Mouse (Mus musculus) skeletal muscle tissue, adult 2 months (tissue): ENCODE measurements around the gene Chrm4.
A peak's percentile ranks its signal among the peaks of the same experiment; 100 is the strongest.

Source experiments
- DNase-seq: peaks from one replicate; pipeline ENCODE4 v3.0.0-alpha.2; 2012; ENCODE audit warnings: low read depth, low spot score

Chrm4 gene

DNA sequence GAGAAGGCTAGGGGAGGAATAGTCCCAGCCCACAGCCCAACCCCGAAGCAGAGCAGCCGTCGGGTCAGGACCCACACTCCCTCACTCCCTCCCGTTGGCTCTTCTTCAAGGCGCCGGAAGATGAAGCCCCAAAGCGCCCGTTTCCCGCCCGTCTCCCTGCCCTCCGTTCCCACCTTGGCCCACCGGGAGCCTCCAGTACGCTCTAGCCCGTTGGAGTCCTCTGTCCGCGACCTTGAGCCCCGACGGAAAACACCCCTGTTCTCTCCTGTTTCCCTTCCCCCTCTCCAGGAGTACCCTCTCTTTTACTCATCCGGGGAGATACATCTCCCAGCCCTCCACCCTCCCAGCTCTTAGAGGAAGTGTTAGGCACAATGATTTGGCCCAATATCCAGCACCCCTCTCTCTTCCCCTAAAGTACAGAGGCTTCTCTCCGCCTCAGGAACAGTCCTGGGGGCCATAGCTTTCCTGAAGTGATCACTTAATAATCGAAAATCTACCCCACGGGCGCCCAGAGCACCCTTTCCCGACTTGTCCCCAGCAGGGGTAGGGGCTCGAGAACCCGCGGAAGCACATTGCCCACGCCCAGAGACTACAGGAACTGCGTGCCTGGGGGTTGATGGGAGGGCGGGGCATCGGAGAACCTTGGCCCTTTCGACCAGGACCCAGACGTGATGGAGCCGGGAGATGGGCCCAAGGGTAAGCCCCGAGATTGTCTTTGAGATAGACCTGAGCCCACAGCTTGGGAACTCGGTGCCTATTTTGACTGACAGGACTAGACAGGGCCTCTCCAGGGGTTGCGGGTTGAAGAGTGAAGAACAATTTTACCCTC lies 4.2 kb upstream of the Chrm4 start:
- DNase-seq, result no peak

DNA sequence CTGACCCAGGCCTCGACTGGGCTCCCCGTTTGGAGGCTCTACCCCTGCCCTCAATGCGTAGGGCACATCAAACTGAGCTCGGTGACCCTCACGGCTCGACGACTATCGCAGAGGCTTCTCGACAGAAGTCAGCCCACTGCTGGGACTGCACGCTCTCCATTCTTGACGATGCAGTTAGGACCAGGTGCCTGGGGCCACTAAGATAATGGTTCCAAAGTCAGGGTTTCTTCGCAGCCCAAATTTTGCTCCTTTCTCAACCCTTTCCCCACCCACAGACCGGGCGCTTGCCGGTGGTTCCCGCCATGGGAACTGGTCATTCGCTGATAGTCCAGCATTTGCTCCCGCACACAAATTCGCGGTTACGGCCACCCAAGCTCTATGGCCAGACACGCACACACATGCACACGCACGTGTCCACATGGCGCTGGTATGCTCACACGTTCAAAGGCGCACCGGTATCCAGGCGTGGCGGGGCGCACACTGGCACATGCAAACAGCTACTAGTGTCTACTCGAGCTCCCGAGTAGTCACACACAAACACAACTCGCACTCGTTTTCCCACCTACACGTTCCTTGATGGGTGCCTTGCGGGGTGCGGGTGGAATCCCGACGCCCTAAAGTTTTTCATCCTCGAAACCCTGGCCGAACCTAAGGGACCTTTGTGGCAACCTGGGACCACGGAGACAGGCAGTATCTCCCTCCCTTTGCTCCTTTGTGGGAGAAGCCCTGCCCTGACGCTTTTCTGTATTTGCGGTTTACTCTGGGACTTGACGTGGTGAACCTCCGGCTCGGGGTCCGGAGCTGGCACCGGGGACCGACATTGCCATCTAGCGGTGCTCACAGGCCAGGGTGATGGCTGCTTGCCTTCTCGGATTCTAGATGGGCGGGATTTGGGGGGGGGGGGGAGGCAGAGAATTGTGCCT lies 3.4 kb upstream of the Chrm4 start:
- no peak for DNase-seq

DNA sequence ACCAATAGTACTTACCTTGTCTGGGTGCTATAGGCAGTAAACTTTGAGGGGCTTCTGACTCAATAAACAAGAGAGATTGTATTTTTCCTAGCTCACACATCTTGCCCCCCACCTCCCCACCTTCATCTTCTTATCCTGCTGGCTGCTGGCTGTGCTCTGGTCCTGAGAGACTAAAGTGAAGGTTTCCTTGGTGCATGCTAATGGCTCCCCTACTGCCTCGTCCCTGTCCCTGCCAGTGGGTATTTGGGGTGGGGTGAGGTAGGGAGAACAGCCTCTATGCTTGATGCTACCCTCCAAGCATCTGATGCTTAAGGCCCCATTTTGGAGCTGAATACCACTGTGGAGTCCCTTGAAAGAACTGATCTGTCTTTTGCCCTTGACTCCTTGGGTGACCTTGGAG lies 2.3 kb upstream of the Chrm4 start:
- DNase-seq, result no peak

DNA sequence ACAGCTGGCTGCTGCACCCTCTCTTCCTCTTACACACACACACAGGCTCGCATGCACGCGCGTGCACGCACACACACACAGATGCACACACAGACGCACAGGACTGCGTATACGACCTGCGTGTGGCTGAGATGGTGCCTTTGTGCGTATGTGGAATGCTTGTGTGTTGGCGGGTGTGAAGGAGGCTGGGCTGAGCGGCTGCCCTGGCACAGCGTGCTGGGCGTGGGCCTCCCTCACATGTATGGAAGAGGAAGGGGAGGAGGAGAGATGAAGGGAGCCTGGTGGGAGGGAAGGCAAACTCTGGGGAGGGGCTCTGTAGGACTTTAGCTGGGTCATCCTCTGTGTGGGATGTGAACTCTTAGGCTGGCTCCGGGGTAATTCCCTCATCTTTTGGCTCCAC lies 1.6 kb upstream of the Chrm4 start:
- no peak for DNase-seq

DNA sequence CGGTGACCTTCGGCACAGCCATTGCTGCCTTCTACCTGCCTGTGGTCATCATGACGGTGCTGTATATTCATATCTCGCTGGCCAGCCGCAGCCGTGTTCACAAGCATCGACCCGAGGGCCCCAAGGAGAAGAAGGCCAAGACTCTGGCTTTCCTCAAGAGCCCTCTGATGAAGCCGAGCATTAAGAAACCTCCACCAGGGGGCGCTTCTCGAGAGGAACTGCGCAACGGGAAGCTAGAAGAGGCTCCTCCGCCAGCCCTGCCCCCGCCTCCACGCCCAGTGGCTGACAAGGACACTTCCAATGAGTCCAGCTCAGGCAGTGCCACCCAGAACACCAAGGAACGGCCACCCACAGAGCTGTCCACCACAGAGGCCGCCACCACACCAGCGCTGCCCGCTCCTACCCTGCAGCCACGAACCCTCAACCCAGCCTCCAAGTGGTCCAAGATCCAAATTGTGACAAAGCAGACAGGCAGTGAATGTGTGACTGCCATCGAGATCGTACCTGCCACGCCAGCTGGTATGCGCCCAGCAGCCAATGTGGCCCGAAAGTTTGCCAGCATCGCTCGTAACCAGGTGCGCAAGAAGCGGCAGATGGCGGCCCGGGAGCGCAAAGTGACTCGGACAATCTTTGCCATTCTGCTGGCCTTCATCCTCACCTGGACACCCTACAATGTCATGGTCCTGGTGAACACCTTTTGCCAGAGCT lies 931 bp downstream of the Chrm4 start:
- DNase-seq, result peak; percentile 42

DNA sequence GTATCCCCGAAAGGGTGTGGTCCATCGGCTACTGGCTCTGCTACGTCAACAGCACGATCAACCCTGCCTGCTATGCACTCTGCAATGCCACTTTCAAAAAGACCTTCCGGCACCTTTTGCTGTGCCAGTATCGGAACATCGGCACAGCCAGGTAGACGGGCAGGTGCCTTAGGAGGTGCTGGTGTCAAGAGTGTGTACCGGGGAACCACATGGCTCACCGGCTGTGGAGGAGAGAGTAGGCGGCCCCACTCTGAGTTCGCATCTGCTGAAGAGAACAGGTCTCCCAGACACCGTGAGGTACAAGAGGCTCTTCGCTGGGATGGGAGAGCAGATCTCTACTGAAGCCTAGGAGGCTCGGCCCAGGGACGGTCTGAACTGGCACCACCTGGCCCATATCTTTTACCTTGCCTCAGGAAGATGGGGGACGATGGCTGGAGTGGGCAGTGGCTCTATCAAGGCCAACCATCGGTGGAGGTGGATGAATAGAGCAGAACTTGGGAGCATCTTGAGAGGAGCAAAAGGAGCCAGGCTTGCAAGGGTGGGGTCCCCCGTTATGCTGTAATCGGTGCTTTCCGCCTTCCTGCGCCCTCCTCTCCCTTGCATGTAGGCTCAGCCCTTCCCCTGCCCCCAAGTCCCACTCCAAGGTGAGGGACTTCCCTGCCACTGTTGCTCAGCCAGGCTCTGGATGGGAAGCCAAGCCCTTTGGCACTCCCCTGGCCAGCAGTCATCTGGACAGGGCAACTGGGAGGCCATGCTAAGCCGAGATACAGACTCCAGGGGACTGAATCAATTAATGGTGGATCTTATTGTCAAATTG lies 1.7 kb downstream of the Chrm4 start:
- no peak for DNase-seq

DNA sequence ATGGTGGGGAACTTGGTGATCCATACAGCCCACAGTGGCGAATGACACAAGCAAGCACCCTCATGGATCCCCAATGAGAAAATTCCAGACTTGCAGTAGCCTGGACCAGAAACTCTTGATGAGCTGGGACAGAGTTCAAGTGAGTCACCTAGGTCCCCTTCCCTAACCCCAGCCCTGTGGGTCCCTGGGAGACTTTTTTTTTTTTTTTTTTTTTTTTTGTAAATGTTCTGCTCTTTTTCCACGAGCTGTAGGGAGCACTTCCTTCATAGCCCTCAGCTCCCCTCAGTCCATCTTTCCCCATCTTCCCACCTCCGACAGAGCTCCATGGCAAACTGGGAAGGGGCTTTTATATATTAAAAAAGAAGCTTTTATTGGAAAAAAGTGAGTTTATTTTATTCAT lies 2.4 kb downstream of the Chrm4 start:
- DNase-seq, result no peak

DNA sequence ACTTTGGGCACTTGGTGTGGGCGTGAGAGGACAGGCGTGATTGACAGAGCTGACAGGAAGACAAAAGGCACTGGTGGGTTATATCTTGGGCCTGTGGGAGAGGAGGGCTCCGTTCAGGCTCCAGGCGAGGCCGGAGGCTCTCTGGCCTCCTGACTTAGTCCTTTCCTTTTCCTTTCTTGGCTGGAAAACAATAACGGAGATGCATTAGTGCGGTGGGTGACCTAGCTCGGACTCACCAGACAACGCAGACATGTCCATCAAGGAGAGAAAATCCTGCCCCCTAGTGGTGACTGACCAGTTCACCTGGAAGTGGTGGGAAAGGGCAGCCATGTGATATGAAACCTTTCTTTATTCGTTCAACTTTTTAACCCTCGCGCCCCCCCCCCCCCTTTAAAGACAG lies 2.9 kb downstream of the Chrm4 start:
- peak; percentile 56 for DNase-seq

DNA sequence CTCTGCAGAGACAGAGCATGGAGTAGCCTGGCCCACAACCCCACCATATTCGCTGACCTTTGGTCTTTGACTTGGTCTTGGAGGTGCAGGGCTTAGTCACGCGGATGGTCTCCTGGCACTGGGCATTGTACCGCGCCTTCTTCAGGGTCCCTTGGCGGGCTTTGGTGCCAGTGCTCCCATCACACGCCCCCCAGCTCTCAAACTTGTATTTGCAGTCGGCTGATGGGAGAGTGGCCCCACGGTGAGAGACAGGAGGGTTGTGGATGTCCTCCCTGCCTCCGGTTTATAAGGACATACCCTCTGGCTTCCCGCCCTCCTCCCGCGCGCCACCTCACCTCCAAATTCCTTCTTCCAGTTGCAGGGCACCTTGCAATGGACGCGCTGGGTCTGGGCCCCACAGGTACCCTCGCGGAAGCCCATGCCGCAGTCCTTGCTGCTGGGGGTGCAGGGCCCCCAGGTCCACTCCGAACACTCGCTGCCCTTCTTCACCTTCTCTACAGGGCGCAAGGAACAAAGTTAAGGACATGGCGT lies 3.8 kb downstream of the Chrm4 start:
- no peak for DNase-seq

DNA sequence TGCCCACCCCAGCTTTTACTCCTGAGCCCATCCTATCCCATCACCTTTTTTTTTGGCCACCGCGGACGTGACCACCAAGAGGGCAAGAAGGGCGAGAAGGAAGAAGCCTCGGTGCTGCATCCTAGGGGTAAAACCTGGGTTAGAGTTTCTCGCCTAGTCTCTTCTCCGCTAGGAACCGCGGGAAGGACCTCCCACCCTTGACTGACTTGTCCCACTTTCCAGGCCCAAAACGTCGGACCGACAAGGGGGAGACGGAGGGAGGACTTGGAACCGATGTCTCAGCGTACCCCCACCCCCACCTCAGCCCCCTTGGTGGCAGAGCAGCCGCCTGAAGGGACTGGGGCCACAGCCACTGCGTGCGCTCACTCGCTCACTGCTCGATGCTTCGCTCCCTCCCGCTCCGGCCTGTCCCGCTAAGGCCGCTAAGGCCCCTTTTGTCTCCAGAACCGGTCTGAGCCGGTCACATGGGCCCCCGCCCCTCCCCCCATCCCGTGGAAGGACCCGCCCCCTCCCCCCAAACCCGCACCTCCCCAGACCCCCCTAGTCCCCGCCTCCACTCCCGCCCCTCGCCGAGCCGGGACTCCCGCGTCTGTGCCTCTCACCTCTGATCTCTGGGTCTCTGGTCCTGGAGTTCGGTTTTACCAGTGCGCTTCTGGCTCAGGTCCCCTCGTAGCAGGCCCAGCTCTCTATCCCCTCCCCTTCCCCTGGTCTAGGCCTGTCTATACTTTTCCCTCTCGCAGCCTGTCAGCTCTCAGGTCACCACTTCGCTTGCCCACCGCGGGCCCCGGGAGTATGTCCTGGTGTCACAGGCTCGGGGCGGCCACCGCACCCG lies 4.5 kb downstream of the Chrm4 start:
- DNase-seq, result no peak

DNA sequence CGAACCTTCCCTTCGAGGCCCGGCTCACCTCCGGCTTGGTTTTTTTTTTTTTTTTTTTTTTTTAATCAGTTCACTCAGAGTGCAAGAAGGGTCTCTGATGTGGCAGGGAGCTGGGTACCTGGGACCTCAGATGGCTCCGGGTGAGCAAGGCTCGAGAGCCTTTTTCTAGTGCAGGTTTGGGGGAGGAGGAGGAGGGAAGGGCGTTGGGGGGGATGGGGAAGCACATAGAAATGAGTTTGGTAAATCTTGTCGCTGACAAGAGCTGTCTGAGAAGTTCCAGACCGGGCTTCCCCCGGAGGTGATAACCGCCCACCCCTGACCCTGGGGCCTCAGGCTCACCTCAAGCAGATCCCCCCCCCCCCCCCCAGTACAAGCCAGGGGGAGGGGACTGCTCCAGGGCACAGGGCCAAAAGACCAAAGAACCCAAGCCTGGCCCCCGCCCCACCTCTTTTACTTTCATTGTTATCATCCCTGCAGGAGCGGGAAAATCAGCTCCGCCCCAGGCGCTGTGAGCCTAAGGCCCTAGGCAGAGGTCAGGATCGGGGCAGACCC lies 5.2 kb downstream of the Chrm4 start, which contains the start of gene Mdk:
Gene Mdk (minus strand): TSS at position 138 of the 552 bp plus-strand sequence.
- DNase-seq, result no peak

DNA sequence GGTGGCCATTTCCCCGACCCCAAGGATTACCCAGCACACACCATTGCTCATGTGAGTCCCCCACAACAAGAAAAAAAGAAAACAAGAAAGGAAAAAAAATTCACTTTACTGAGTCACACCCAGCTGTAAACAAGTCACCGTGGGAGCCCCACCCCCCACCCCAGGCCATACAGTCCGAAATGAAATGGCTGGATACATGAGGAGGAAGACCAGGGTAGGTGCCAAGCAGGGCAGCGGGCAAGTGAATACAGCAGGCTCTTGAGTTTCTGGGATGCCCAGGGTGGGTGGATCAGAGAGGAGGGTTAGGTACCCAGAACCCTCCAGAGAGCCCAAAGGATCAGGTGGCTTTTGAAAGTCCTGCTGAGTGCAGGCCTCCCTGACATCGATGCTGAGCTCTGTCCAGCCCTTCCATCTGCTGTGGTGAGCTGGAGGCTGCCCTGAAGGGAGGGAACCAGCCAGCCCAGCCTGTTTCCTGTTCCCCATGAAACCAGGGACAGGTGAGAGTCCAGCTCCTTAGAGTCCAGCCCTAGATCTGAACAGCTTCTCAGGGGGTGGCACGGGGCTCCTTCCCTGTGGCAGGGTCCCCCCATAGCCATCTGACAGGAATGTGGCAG lies 5.8 kb downstream of the Chrm4 start:
- no peak for DNase-seq

DNA sequence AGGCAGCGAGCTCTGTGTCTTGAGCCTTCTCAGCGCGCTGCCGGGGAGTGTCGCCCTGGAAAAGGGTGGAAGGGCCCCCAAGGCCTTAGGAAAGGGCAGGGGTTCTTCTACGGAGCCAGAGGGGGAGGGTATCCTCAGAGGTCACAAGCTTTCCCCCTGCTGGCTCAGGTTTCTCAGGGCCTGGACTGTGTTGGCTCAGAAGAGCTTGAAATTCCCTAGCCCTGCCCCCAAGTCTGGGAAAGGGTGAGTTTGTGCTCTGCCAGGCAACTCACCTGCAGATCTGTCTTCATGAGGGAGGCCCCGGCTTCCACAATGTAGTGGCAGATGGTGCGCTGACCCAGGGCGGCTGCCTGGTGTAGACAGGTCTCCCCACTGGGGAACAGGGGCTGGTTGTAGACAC lies 6.4 kb downstream of the Chrm4 start:
- no peak for DNase-seq

DNA sequence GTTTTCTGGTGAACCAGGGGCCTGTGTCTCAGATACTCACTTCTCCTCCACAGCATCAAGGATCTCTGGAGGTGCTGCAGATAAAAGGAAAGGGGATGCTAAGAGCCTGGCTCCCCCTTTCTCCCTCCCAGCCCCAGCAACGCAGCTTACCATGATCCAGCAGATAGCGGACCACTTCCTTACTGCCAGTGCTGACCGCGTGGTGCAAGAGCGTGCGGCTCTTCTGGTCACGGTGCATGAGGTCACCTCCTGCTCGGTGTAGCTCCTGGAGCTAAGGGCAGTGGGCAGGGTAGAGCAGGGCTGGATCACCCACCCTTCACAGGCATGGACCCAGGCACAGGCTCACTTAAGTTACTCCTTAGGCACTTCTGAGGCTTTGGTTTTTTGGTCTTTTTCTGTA lies 7.0 kb downstream of the Chrm4 start:
- DNase-seq, result no peak

DNA sequence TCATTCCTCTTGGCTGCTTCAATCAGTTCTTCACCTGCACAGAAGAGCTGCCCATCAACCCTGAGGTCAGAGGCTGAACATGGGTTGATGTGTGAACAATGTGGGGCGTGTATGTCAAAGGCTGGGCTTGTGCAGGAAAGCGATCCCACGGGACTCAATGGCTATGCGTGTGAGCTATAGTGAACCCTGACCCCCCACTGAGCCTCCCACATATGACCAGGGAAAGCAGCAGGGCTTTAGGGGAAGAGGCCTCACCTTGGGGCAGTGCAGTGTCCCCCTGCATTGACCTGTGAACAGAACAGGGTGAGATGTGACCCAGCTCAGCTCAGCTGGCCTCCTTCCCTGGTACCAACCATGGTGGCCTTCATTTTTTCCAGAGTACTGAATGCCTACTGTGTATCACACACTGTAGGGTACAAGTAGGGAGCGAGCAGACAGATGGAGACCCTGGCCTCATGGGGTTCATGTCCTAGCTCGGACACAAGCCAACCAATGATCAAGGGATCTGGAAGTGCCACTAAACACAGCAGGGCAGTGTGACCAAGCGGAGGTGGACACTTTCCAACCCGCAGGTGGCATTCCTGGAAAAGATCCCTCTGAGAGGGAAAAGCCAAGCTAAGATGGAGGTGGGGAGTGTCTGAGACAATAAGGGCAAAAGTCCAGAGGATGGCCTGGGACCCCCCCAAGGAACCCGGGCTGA lies 7.9 kb downstream of the Chrm4 start:
- DNase-seq, result no peak

DNA sequence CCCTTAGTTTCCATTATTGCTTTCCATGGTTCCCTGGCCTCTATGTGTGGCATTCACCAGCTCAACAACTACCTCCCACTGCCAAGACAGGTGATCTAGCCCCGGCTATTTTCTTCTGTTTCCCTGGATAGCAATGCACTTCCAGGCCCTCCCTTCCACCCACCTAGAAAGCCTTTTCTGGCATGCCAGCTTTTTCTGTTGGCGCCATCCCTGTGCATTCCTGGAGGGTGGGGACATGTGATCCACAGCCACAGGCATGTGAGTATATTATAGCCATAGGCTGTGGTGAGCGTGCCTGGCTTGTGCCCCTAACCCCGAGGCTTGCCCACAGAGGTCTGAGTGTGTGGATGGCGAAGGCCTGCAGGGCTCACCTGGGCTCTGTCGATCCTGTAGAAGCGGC lies 9.1 kb downstream of the Chrm4 start:
- DNase-seq, result no peak

DNA sequence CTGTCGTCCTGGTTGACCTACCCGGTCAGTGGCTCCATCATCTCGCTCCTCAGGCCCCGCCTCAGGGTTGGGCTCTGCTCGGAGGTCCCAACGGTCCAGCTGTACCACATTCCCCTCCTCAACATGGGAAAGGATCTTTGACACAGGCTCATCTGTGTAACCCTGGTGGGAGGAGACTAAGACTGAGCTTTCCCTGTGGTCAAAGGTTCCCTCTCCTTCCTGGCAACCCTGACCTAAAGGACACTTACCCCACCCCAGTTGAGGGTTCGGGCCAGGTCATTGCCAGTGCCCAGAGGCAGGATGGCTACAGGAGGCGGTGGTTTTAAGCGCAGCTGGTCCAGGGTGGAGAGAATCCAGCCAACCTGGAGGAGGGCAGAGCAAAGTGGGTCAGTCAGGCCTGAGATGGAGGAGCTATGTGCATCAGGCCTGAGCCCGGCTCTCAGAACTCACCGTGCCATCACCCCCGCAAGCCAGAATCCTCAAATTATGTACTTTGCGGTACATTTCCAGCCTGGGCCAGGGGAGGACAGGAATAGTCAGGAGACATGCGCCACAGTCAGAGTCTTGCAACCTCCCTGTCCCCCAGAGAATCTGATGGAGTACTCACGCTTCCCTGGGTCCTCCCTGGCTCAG lies 12.4 kb downstream of the Chrm4 start:
- no peak for DNase-seq

DNA sequence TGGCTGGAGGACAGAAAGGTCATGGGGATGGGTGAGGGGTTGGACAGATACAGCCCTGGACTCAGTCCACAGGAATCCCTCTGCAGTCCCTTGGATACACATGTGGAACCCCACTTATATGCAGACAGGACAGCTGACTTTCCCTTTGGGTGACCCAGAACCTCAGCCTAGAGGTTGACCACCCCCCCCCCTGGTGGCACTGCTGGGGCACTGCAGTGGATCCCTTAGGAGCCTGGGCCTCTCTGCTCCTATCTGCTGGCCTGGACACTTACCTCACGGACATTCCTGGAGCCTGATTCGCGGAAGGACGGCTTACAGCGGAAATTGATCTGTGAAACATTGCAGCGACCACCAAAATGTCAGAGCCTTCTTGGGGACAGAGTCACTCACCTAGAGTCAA lies 15.3 kb downstream of the Chrm4 start:
- DNase-seq, result no peak
